Mouse (Mus musculus) MEL (cell line): Measurements from ENCODE around the gene Lypd6b. TPM values are rescaled to one million over a fixed set of nuclear protein-coding genes. Genes with fewer than 3 reads are reported as not detected.

Experiments used
- DNase-seq: peaks from one replicate; pipeline ENCODE4 v3.0.0; 2011; ENCODE audit warnings: low read depth, low spot score
- H3K27ac ChIP-seq: 2 replicates; pipeline ENCODE4 v1.5.1; 2012; ENCODE audit warnings: low read depth, mild to moderate bottlenecking, control low read depth, low read length, moderate library complexity; ENCODE audit not compliant: control insufficient read depth
- H3K27me3 ChIP-seq, 2 experiments: fragments of 150-350 bp in 1 of 2; sonication (generic) in 1 of 2; 2 replicates each; pipeline ENCODE4 v1.6.1; 2012; ENCODE audit warnings: low read length in 2 of 2, mild to moderate bottlenecking in 2 of 2, improper control_type of control experiment in 1 of 2, moderate library complexity in 1 of 2; ENCODE audit not compliant: insufficient read depth in 2 of 2, control insufficient read depth in 1 of 2
- H3K36me3 ChIP-seq, 2 experiments: 2 replicates each; pipeline ENCODE4 v1.6.1; 2012 to 2014; ENCODE audit warnings: low read length in 2 of 2, improper control_type of control experiment in 1 of 2, inconsistent platforms in 1 of 2, mild to moderate bottlenecking in 1 of 2; ENCODE audit not compliant: insufficient read depth in 2 of 2, control insufficient read depth in 1 of 2
- H3K4me1 ChIP-seq, 2 experiments: fragments of 150-350 bp in 1 of 2; sonication (generic) in 1 of 2; 2 replicates each; pipeline ENCODE4 v1.6.1; 2012; ENCODE audit warnings: low read length in 2 of 2, improper control_type of control experiment in 1 of 2, mild to moderate bottlenecking in 1 of 2; ENCODE audit not compliant: insufficient read depth in 2 of 2, control insufficient read depth in 1 of 2
- H3K4me3 ChIP-seq, 2 experiments: fragments of 150-350 bp in 1 of 2; sonication (generic) in 1 of 2; 2 replicates each; pipeline ENCODE4 v1.5.1; 2012; ENCODE audit warnings: low read depth in 2 of 2, low read length in 2 of 2, mild to moderate bottlenecking in 2 of 2, moderate library complexity in 2 of 2, control low read depth in 1 of 2, improper control_type of control experiment in 1 of 2; ENCODE audit not compliant: control insufficient read depth in 1 of 2, insufficient read depth in 1 of 2
- H3K79me2 ChIP-seq: 2 replicates; pipeline ENCODE4 v1.6.1; 2012; ENCODE audit warnings: mild to moderate bottlenecking, low read length, moderate library complexity; ENCODE audit not compliant: control insufficient read depth, poor library complexity, insufficient read depth
- H3K9ac ChIP-seq: 2 replicates; pipeline ENCODE4 v1.6.1; 2012; ENCODE audit warnings: low read depth, mild to moderate bottlenecking, control low read depth, low read length, moderate library complexity; ENCODE audit not compliant: control insufficient read depth, poor library complexity, severe bottlenecking
- H3K9me3 ChIP-seq: fragments of 150-350 bp; sonication (generic); replicated peaks from 2 replicates; pipeline ENCODE4 v1.6.1; 2012; ENCODE audit warnings: mild to moderate bottlenecking, low read length, improper control_type of control experiment, moderate library complexity; ENCODE audit not compliant: insufficient read depth
- BHLHE40 ChIP-seq: IDR thresholded peaks from 2 replicates; pipeline ENCODE4 v1.6.1; 2012; ENCODE audit warnings: low read depth, mild to moderate bottlenecking, inconsistent platforms, low read length, improper control_type of control experiment, borderline replicate concordance
- CTCF ChIP-seq, 3 experiments: IDR thresholded peaks in 2 of 3; conservative IDR thresholded peaks in 1 of 3; 2 replicates each; pipeline ENCODE4 v1.5.1; 2011 to 2012; ENCODE audit warnings: low read length in 3 of 3, low read depth in 2 of 3, mild to moderate bottlenecking in 2 of 3, improper control_type of control experiment in 1 of 3, inconsistent platforms in 1 of 3, mixed read lengths in 1 of 3, moderate library complexity in 1 of 3; ENCODE audit not compliant: control insufficient read depth in 1 of 3, insufficient read depth in 1 of 3, poor library complexity in 1 of 3, severe bottlenecking in 1 of 3
- GABPA ChIP-seq: IDR thresholded peaks from 2 replicates; pipeline ENCODE4 v1.6.1; 2012; ENCODE audit warnings: low read depth, mild to moderate bottlenecking, inconsistent platforms, low read length, improper control_type of control experiment, moderate library complexity
- HCFC1 ChIP-seq: IDR thresholded peaks from 2 replicates; pipeline ENCODE4 v1.6.1; 2012; ENCODE audit warnings: low read depth, mild to moderate bottlenecking, inconsistent platforms, low read length, improper control_type of control experiment, moderate library complexity
- JUND ChIP-seq: IDR thresholded peaks from 2 replicates; pipeline ENCODE4 v1.6.1; 2011; ENCODE audit warnings: low read depth, mild to moderate bottlenecking, improper control_type of control experiment, low read length
- MAX ChIP-seq: IDR thresholded peaks from 2 replicates; pipeline ENCODE4 v1.6.1; 2011; ENCODE audit warnings: low read length, improper control_type of control experiment
- MXI1 ChIP-seq: IDR thresholded peaks from 2 replicates; pipeline ENCODE4 v1.6.1; 2011; ENCODE audit warnings: mild to moderate bottlenecking, low read depth, low read length, improper control_type of control experiment
- NRF1 ChIP-seq: IDR thresholded peaks from 2 replicates; pipeline ENCODE4 v1.6.1; 2014; ENCODE audit warnings: low read depth, mild to moderate bottlenecking, inconsistent platforms, low read length, improper control_type of control experiment, moderate library complexity; ENCODE audit not compliant: poor library complexity, insufficient read depth, severe bottlenecking
- POLR2A ChIP-seq, 2 experiments: IDR thresholded peaks; 2 replicates each; pipeline ENCODE4 v1.6.1; 2011 to 2012; ENCODE audit warnings: low read length in 2 of 2, mild to moderate bottlenecking in 2 of 2, control low read depth in 1 of 2, improper control_type of control experiment in 1 of 2, low read depth in 1 of 2, moderate library complexity in 1 of 2; ENCODE audit not compliant: control insufficient read depth in 1 of 2, insufficient read depth in 1 of 2, poor library complexity in 1 of 2
- POLR2AphosphoS2 ChIP-seq: IDR thresholded peaks from 2 replicates; pipeline ENCODE4 v1.6.1; 2011; ENCODE audit warnings: low read length, improper control_type of control experiment
- SIN3A ChIP-seq: IDR thresholded peaks from 2 replicates; pipeline ENCODE4 v1.6.1; 2012; ENCODE audit warnings: low read length, improper control_type of control experiment, inconsistent platforms
- TAL1 ChIP-seq: IDR thresholded peaks from 2 replicates; pipeline ENCODE4 v1.6.1; 2012; ENCODE audit warnings: mild to moderate bottlenecking, inconsistent platforms, low read length, moderate library complexity, mixed read lengths
- TCF12 ChIP-seq: IDR thresholded peaks from 2 replicates; pipeline ENCODE4 v1.6.1; 2014; ENCODE audit warnings: low read depth, mild to moderate bottlenecking, inconsistent platforms, low read length, improper control_type of control experiment, moderate library complexity
- USF2 ChIP-seq, 2 experiments: IDR thresholded peaks; 2 replicates each; pipeline ENCODE4 v1.6.1; 2011 to 2012; ENCODE audit warnings: improper control_type of control experiment in 2 of 2, low read length in 2 of 2, borderline replicate concordance in 1 of 2, inconsistent platforms in 1 of 2, low read depth in 1 of 2, mild to moderate bottlenecking in 1 of 2; ENCODE audit not compliant: insufficient read depth in 1 of 2
- ZC3H11A ChIP-seq: IDR thresholded peaks from 2 replicates; pipeline ENCODE4 v1.6.1; 2012; ENCODE audit warnings: low read depth, mild to moderate bottlenecking, inconsistent platforms, low read length, improper control_type of control experiment
- polyA plus RNA-seq, 2 experiments: library from polyadenylated mRNA; stranded (reverse) in 1 of 2; unstranded in 1 of 2; fragments of >175 nt in 1 of 2; fragments of >200 nt in 1 of 2; gene quantifications; 2 replicates each; pipeline versions ENCODE4 v1.2.1 to v1.2.4; 2012; ENCODE audit warnings: low replicate concordance in 2 of 2, low read depth in 1 of 2; ENCODE audit not compliant: insufficient read length in 2 of 2, insufficient read depth in 1 of 2, missing spikeins in 1 of 2
- total RNA-seq: library from RNA; depleted of rRNA; stranded (reverse); fragments of 300-350 nt; gene quantifications from 2 replicates; pipeline ENCODE4 v1.2.3, GENCODE M21; 2012; rRNA removed

Gene Lypd6b
- total RNA-seq (not detected in 2 replicates), polyA plus RNA-seq (not detected)

GRCm38 (mm10) chr2:49787376-49788050 is at the start of gene Lypd6b:
Gene Lypd6b, plus strand, starts transcription at chr2:49787688.
- Histone ChIP-seq H3K27ac (no peak within 1 kb of the TSS), H3K27me3 (no peaks in the 10 kb centered on the region), H3K9me3 (no peaks in the 10 kb centered on the region), H3K36me3 (no peaks in the 10 kb centered on the region), H3K79me2 (no peaks in the 10 kb centered on the region), H3K4me3 (no peak within 1 kb of the TSS), H3K4me1 (no peaks in the 10 kb centered on the region), H3K9ac (no peak within 1 kb of the TSS)
- no peak for DNase-seq
- TF ChIP-seq USF2 (IDR thresholded peaks at IDR 0.05; ENCODE audit: borderline replicate concordance in 1 of 2, insufficient read depth in 1 of 2, low read depth in 1 of 2, low read length in 2 of 2) (no peak), POLR2AphosphoS2 (no peak), CTCF (IDR thresholded peaks at IDR 0.05 in 2 of 3, conservative IDR thresholded peaks at IDR 0.05 in 1 of 3; ENCODE audit: control insufficient read depth in 1 of 3, insufficient read depth in 1 of 3, low read depth in 2 of 3, low read length in 3 of 3, poor library complexity in 1 of 3, severe bottlenecking in 1 of 3) (no peak), HCFC1 (no peak), GABPA (no peak), SIN3A (no peak), TAL1 (no peak), MAX (no peak), NRF1 (no peak), TCF12 (no peak)

- no peaks in the 10 kb centered on the region for H3K36me3 ChIP-seq
- no peak overlapping the region for H3K9ac ChIP-seq
- H3K27ac ChIP-seq, result no peak overlapping the region
- no peak overlapping the region for H3K4me3 ChIP-seq
- no peaks in the 10 kb centered on the region for H3K27me3 ChIP-seq
- H3K9me3 ChIP-seq, result no peaks in the 10 kb centered on the region
- DNase-seq, result no peak
- no peak for TF ChIP-seq POLR2AphosphoS2
- TF ChIP-seq JUND, result no peak
- TF ChIP-seq USF2 (IDR thresholded peaks at IDR 0.05; ENCODE audit: borderline replicate concordance in 1 of 2, insufficient read depth in 1 of 2, low read depth in 1 of 2, low read length in 2 of 2), result no peak
- TF ChIP-seq NRF1, result no peak
- TF ChIP-seq HCFC1, result no peak
- TF ChIP-seq BHLHE40, result no peak
- TF ChIP-seq ZC3H11A, result no peak
- no peak for TF ChIP-seq TAL1
- no peak for TF ChIP-seq MXI1
- TF ChIP-seq POLR2A (IDR thresholded peaks at IDR 0.05; ENCODE audit: control insufficient read depth in 1 of 2, insufficient read depth in 1 of 2, low read depth in 1 of 2, low read length in 2 of 2, poor library complexity in 1 of 2), result no peak
- H3K4me1 ChIP-seq, result 0 out of 4 replicates have a peak, but pooled peaks cover 0 to 2% of the 10 kb centered on the region in 2 experiments
- H3K79me2 ChIP-seq, result no peaks in the 10 kb centered on the region
These were observed 48.4 kb upstream of the Lypd6b start for GRCm38 (mm10) chr2:49739046-49739445.
